Mouse (Mus musculus): ENCODE measurements around the gene Usp4. TPM values are rescaled to one million over a fixed set of nuclear protein-coding genes. Genes with fewer than 3 reads are reported as not detected.

Gene Usp4
- polyA plus RNA-seq, 1 experiment from 2014 or later: 116 TPM

- no peak overlapping the region for H3K4me2 ChIP-seq (ENCODE audit: low read length)
- ATAC-seq: no peak
- no peak overlapping the region for H3K9ac ChIP-seq (ENCODE audit: low read depth, low read length)
- H3K4me1 ChIP-seq (ENCODE audit: control insufficient read depth, insufficient read depth, low read depth, low read length): peaks cover 11% of the 10 kb centered on the region
- H3K27ac ChIP-seq (ENCODE audit: low read depth, low read length): no peak overlapping the region
- no peaks in the 10 kb centered on the region for H3K27me3 ChIP-seq (replicated peaks; ENCODE audit: control insufficient read depth, insufficient read depth, low read length)
- no peaks in the 10 kb centered on the region for H3K9me3 ChIP-seq (ENCODE audit: control insufficient read depth, low read length)
- peaks cover 34% of the 10 kb centered on the region for H3K36me3 ChIP-seq (ENCODE audit: control insufficient read depth, insufficient read depth, low read length)
- 91% methylated on average over 4 of the region's 4 CpGs for WGBS
- H3K4me3 ChIP-seq (ENCODE audit: low read length): no peak overlapping the region
Measured at GRCm38 (mm10) chr9:108349727-108350126, 2.1 kb downstream of the Usp4 start.

GRCm38 (mm10) chr9:108378234-108378633 lies 30.6 kb downstream of the Usp4 start:
- Histone ChIP-seq H3K27me3 (replicated peaks; ENCODE audit: control insufficient read depth, insufficient read depth, low read length) (no peaks in the 10 kb centered on the region), H3K9me3 (ENCODE audit: control insufficient read depth, low read length) (no peaks in the 10 kb centered on the region), H3K4me1 (ENCODE audit: control insufficient read depth, insufficient read depth, low read depth, low read length) (no peaks in the 10 kb centered on the region), H3K4me3 (ENCODE audit: low read length) (no peak overlapping the region), H3K4me2 (ENCODE audit: low read length) (no peak overlapping the region), H3K36me3 (ENCODE audit: control insufficient read depth, insufficient read depth, low read length) (peaks cover 54% of the 10 kb centered on the region), H3K9ac (ENCODE audit: low read depth, low read length) (no peak overlapping the region), H3K27ac (ENCODE audit: low read depth, low read length) (no peak overlapping the region)
- no peak for ATAC-seq
- 93% methylated on average over 9 of the region's 9 CpGs for WGBS

GRCm38 (mm10) chr9:108378736-108379135 lies 31.1 kb downstream of the Usp4 start:
- no peak overlapping the region for H3K4me3 ChIP-seq (ENCODE audit: low read length)
- H3K4me1 ChIP-seq (ENCODE audit: control insufficient read depth, insufficient read depth, low read depth, low read length): no peaks in the 10 kb centered on the region
- no peak overlapping the region for H3K4me2 ChIP-seq (ENCODE audit: low read length)
- no peak for ATAC-seq
- H3K27ac ChIP-seq (ENCODE audit: low read depth, low read length): no peak overlapping the region
- H3K27me3 ChIP-seq (replicated peaks; ENCODE audit: control insufficient read depth, insufficient read depth, low read length): no peaks in the 10 kb centered on the region
- peaks cover 53% of the 10 kb centered on the region for H3K36me3 ChIP-seq (ENCODE audit: control insufficient read depth, insufficient read depth, low read length)
- no peak overlapping the region for H3K9ac ChIP-seq (ENCODE audit: low read depth, low read length)
- WGBS: 90% methylated on average over 5 of the region's 5 CpGs
- H3K9me3 ChIP-seq (ENCODE audit: control insufficient read depth, low read length): no peaks in the 10 kb centered on the region

DNA sequence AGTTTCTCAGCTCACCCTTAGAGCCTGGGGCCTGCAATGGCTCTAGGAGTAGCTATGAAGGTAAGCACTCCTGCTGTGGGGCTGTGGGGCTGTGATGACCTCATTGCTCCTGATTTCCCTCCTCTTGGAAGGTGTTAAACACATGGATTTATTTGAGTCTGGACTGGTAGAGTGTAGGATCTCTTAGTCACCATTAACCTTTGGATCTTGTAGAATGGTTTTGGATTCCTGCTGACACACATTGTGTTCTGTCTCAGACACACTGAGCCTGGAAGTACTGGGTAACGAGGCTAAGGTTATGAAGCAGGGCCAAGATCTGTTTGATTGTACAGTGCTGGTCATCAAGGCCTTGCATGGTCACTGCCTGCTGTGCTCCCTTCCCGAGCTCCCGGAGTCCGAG lies 31.6 kb downstream of the Usp4 start:
- Histone ChIP-seq H3K9me3 (ENCODE audit: control insufficient read depth, low read length) (no peaks in the 10 kb centered on the region), H3K27ac (ENCODE audit: low read depth, low read length) (no peak overlapping the region), H3K4me3 (ENCODE audit: low read length) (no peak overlapping the region), H3K9ac (ENCODE audit: low read depth, low read length) (no peak overlapping the region), H3K4me1 (ENCODE audit: control insufficient read depth, insufficient read depth, low read depth, low read length) (no peaks in the 10 kb centered on the region), H3K27me3 (replicated peaks; ENCODE audit: control insufficient read depth, insufficient read depth, low read length) (no peaks in the 10 kb centered on the region), H3K4me2 (ENCODE audit: low read length) (no peak overlapping the region), H3K36me3 (ENCODE audit: control insufficient read depth, insufficient read depth, low read length) (peaks cover 52% of the 10 kb centered on the region)
- 89% methylated on average over 4 of the region's 4 CpGs for WGBS
- no peak for ATAC-seq

DNA sequence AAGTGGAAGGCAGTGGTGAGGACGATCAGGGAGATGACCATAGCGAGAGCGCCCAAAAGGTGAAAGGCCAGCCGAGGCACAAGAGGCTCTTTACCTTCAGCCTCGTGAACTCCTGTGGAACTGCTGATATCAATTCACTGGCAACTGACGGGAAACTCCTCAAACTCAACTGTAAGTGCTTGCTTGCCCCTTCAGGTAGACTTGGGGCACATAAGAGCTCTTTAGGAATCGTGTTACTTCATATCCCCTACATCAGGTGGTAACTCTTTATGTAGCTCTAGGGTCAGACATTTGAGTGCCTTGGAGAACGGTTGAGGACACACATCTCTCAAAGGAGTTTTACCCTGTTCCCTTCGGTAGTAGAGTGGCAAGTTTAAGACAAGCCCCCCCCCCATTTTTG lies 33.7 kb downstream of the Usp4 start:
- Histone ChIP-seq H3K36me3 (ENCODE audit: control insufficient read depth, insufficient read depth, low read length) (peaks cover 50% of the 10 kb centered on the region), H3K27me3 (replicated peaks; ENCODE audit: control insufficient read depth, insufficient read depth, low read length) (no peaks in the 10 kb centered on the region), H3K4me1 (ENCODE audit: control insufficient read depth, insufficient read depth, low read depth, low read length) (no peaks in the 10 kb centered on the region), H3K9me3 (ENCODE audit: control insufficient read depth, low read length) (no peaks in the 10 kb centered on the region), H3K4me2 (ENCODE audit: low read length) (no peak overlapping the region), H3K9ac (ENCODE audit: low read depth, low read length) (no peak overlapping the region), H3K27ac (ENCODE audit: low read depth, low read length) (no peak overlapping the region), H3K4me3 (ENCODE audit: low read length) (no peak overlapping the region)
- ATAC-seq: no peak
- 99% methylated on average over 9 of the region's 9 CpGs for WGBS

DNA sequence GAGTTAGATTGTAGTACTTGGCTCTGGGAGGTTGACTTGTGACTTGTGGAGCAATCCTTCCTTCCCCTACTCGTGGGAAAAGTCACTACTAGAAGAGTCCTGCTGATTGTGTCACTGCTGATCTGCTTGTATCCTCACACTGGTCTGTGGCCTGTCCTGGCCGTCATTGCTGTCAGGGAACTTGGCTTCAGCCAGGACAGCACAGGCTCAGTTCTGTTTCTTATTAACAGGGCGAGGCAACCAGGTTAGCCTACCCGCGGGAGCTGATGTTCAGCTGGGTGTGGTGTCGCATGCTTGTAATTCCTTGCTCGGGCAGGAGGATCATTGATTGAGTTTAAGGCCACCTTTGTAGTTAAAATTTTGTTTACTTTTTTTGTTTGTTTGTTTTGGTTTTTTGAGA lies 37.4 kb downstream of the Usp4 start:
- Histone ChIP-seq H3K9me3 (ENCODE audit: control insufficient read depth, low read length) (no peaks in the 10 kb centered on the region), H3K36me3 (ENCODE audit: control insufficient read depth, insufficient read depth, low read length) (peaks cover 44% of the 10 kb centered on the region), H3K4me2 (ENCODE audit: low read length) (no peak overlapping the region), H3K4me1 (ENCODE audit: control insufficient read depth, insufficient read depth, low read depth, low read length) (no peaks in the 10 kb centered on the region), H3K9ac (ENCODE audit: low read depth, low read length) (no peak overlapping the region), H3K27ac (ENCODE audit: low read depth, low read length) (no peak overlapping the region), H3K4me3 (ENCODE audit: low read length) (no peak overlapping the region), H3K27me3 (replicated peaks; ENCODE audit: control insufficient read depth, insufficient read depth, low read length) (no peaks in the 10 kb centered on the region)
- no peak for ATAC-seq
- 89% methylated on average over 7 of the region's 7 CpGs for WGBS

DNA sequence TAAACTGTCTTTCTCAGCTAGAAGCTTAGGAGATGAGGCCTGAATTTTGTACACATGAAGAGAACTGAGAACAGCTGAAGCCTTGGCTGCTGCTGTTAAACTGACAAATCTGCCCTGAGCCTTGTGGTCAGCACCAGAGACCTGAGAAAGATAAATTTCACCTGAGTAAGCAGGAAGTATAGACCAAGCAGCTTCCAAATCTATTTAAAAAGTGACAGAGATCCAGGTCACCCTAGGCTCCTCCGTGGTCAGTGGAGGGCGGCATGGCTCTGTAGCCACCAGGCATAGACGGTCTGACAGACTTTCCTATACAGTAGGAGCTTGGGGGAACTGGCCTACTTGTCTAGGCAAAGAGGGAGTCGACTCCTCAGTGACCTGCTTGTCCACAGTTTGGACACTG lies 39.2 kb downstream of the Usp4 start:
- ATAC-seq: no peak
- H3K4me2 ChIP-seq (ENCODE audit: low read length): no peak overlapping the region
- WGBS: 87% methylated on average over 4 of the region's 4 CpGs
- no peak overlapping the region for H3K9ac ChIP-seq (ENCODE audit: low read depth, low read length)
- no peak overlapping the region for H3K4me3 ChIP-seq (ENCODE audit: low read length)
- no peaks in the 10 kb centered on the region for H3K9me3 ChIP-seq (ENCODE audit: control insufficient read depth, low read length)
- H3K27me3 ChIP-seq (replicated peaks; ENCODE audit: control insufficient read depth, insufficient read depth, low read length): no peaks in the 10 kb centered on the region
- peaks cover 42% of the 10 kb centered on the region for H3K36me3 ChIP-seq (ENCODE audit: control insufficient read depth, insufficient read depth, low read length)
- no peaks in the 10 kb centered on the region for H3K4me1 ChIP-seq (ENCODE audit: control insufficient read depth, insufficient read depth, low read depth, low read length)
- no peak overlapping the region for H3K27ac ChIP-seq (ENCODE audit: low read depth, low read length)

DNA sequence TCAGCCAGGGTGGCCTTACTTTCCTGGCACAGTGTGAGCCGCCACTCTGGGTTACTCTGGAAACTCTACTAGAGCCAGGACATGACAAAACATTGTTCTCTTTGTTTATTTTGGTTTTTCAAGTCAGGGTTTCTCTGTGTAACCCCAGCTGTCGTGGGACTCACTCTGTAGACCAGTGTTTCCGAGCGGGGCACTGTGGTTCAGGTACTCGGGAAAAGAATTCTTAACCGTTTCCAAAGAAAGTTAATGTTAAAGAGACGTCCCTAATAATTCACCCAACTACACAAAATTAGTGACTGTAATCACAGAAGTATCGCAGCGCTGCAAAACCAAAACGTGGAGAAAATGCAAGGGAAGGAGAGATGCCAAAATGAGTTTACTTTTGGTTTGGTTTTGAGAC lies 40.9 kb downstream of the Usp4 start:
- no peaks in the 10 kb centered on the region for H3K4me1 ChIP-seq (ENCODE audit: control insufficient read depth, insufficient read depth, low read depth, low read length)
- ATAC-seq: no peak
- peaks cover 46% of the 10 kb centered on the region for H3K36me3 ChIP-seq (ENCODE audit: control insufficient read depth, insufficient read depth, low read length)
- H3K27me3 ChIP-seq (replicated peaks; ENCODE audit: control insufficient read depth, insufficient read depth, low read length): no peaks in the 10 kb centered on the region
- H3K4me3 ChIP-seq (ENCODE audit: low read length): no peak overlapping the region
- H3K4me2 ChIP-seq (ENCODE audit: low read length): no peak overlapping the region
- no peaks in the 10 kb centered on the region for H3K9me3 ChIP-seq (ENCODE audit: control insufficient read depth, low read length)
- H3K9ac ChIP-seq (ENCODE audit: low read depth, low read length): no peak overlapping the region
- H3K27ac ChIP-seq (ENCODE audit: low read depth, low read length): no peak overlapping the region
- WGBS: 83% methylated on average over 10 of the region's 10 CpGs

- WGBS: 80% methylated on average over 6 of the region's 6 CpGs
- H3K27ac ChIP-seq (ENCODE audit: low read depth, low read length): no peak overlapping the region
- ATAC-seq: no peak
- no peaks in the 10 kb centered on the region for H3K4me1 ChIP-seq (ENCODE audit: control insufficient read depth, insufficient read depth, low read depth, low read length)
- no peaks in the 10 kb centered on the region for H3K27me3 ChIP-seq (replicated peaks; ENCODE audit: control insufficient read depth, insufficient read depth, low read length)
- H3K4me3 ChIP-seq (ENCODE audit: low read length): no peak overlapping the region
- H3K9me3 ChIP-seq (ENCODE audit: control insufficient read depth, low read length): no peaks in the 10 kb centered on the region
- peaks cover 42% of the 10 kb centered on the region for H3K36me3 ChIP-seq (ENCODE audit: control insufficient read depth, insufficient read depth, low read length)
- H3K4me2 ChIP-seq (ENCODE audit: low read length): no peak overlapping the region
- H3K9ac ChIP-seq (ENCODE audit: low read depth, low read length): no peak overlapping the region
Measured at GRCm38 (mm10) chr9:108389220-108389619, 41.6 kb downstream of the Usp4 start.

DNA sequence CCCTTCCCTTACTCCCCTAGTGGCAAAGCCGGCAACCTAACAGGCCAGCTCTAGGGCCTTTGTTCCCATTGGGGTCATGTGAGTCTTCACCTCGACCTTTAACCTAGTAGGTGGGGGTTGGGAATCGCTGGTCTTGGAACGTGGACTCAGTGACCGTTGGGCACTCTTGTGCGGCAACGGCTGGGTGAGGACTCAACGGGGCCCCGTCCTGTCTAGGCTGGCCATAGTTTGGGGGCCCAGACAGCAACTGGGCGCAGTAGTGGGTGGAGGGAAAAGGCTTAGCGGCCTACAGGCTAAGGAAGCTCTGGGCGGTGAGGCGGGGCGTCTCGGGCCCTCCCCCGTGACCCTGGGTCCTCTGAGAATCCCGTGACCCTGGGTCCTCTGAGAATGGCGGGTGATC lies 45.0 kb downstream of the Usp4 start, which contains the start of gene 1700102P08Rik:
1700102P08Rik (plus strand) TSS at position 130 of the 400 bp plus-strand sequence.
- 50% methylated on average over 18 of the region's 18 CpGs for WGBS
- H3K9me3 ChIP-seq (ENCODE audit: control insufficient read depth, low read length): no peaks in the 10 kb centered on the region
- no peak within 1 kb of the TSS for H3K4me2 ChIP-seq (ENCODE audit: low read length)
- H3K27ac ChIP-seq (ENCODE audit: low read depth, low read length): no peak within 1 kb of the TSS
- no peaks in the 10 kb centered on the region for H3K4me1 ChIP-seq (ENCODE audit: control insufficient read depth, insufficient read depth, low read depth, low read length)
- H3K36me3 ChIP-seq (ENCODE audit: control insufficient read depth, insufficient read depth, low read length): peaks cover 29% of the 10 kb centered on the region
- no peaks in the 10 kb centered on the region for H3K27me3 ChIP-seq (replicated peaks; ENCODE audit: control insufficient read depth, insufficient read depth, low read length)
- no peak within 1 kb of the TSS for H3K4me3 ChIP-seq (ENCODE audit: low read length)
- ATAC-seq: no peak
- no peak within 1 kb of the TSS for H3K9ac ChIP-seq (ENCODE audit: low read depth, low read length)

Measured in hindbrain, embryonic 16.5 days (tissue).